Mouse (Mus musculus) brain, embryonic 14.5 days (tissue): ENCODE results near the gene Ift88. TPM values are rescaled to one million over a fixed set of nuclear protein-coding genes. Genes with fewer than 3 reads are reported as not detected.

Source experiments
- DNase-seq: peaks from one replicate; pipeline ENCODE4 v3.0.0-alpha.2; 2011; ENCODE audit warnings: low read depth
- CTCF ChIP-seq: fragments of 200-500 bp; IDR thresholded peaks from 2 replicates; pipeline ENCODE4 v1.5.1; 2012; ENCODE audit warnings: inconsistent platforms, mild to moderate bottlenecking, moderate library complexity, borderline replicate concordance; ENCODE audit not compliant: insufficient read depth, insufficient read length; ENCODE audit errors: extremely low read depth
- POLR2A ChIP-seq: fragments of 200-500 bp; IDR thresholded peaks from 2 replicates; pipeline ENCODE4 v1.6.1; 2012; ENCODE audit warnings: mild to moderate bottlenecking, inconsistent platforms, borderline replicate concordance; ENCODE audit not compliant: poor library complexity, insufficient read depth, insufficient read length, severe bottlenecking; ENCODE audit errors: extremely low read depth
- polyA plus RNA-seq: library from polyadenylated mRNA; depleted of rRNA; stranded (reverse); fragments of >200 nt; gene quantifications from 2 replicates; pipeline ENCODE4 v1.2.3, GENCODE M21; 2012

The Ift88 gene
- polyA plus RNA-seq, 1 experiment = 25.1 TPM

GRCm38 (mm10) chr14:57525388-57526049 is 101.7 kb downstream of the Ift88 start:
- DNase-seq = peak; percentile 56
- TF ChIP-seq POLR2A = peak; percentile 35; the same call in 1 of the 2 replicates
- no peak for TF ChIP-seq CTCF

DNA sequence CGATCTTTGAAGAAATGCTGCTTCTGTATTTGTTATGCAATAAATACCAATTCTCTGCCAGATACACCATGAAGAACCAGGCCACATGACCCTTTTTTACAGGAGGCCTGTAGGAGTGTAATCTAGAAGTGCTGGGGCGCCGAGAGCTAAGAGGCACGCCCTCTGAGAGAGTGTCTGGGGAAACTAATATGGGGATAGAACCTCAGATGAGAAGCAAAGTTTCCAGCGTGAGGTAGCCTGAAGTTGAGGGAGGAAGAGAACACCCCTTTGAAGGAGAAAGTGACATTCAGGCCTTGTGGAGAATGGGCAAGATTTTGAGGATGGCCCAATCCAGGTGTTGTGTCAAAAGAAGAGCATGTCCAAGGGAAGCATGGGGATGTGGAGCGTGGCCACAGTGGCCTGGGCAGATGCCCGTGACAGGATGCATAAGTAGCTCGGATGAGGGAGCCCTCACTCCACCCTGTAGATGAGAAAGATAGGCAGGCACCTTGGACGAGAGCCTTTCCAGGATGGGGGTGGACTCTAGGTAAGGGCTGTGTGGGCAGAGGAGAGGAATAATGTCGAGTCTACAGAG is 102.3 kb downstream of the Ift88 start:
- no peak for DNase-seq
- TF ChIP-seq CTCF = no peak
- TF ChIP-seq POLR2A = no peak

DNA sequence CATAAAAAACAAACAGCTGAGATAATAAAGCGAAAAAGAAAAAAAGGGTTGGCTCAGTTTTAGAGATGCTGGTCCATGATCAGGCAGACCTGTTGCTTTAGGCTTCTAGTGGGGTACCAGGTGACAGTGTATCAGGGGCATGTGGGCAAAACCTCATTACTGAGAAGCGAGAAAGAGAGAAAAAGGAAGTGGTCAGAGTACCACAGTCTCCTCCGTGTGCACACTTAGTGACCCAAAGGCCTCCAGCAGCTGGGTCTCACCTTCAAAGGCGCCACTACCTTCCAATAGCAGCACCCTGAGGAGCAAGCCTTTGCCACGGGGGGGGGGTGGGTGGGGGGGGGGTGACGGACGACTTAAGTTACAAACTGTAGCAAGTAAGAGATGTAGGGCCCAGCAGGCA is 103.3 kb downstream of the Ift88 start:
- no peak for DNase-seq
- TF ChIP-seq CTCF = no peak
- TF ChIP-seq POLR2A = no peak

DNA sequence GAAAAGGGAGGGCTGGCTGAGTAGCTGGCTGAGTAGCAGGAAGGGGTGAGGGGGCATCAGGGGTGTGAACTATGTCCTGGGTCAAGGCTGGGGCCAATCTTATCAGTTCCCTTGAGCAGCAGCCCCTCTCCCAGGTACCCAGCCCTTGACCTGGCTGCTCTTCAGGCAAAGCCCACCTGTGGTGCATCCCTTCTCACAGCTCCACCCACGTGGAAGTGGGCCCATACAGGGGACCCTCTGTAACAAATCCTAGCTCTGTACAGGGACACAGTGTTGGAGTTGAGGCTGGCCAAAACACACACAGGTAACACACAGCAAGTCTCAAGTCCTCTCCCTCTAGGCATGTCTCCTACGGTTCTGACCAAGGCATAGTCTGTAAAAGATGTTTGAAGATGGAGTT is 103.7 kb downstream of the Ift88 start:
- TF ChIP-seq CTCF (no peak), POLR2A (no peak)
- no peak for DNase-seq

DNA sequence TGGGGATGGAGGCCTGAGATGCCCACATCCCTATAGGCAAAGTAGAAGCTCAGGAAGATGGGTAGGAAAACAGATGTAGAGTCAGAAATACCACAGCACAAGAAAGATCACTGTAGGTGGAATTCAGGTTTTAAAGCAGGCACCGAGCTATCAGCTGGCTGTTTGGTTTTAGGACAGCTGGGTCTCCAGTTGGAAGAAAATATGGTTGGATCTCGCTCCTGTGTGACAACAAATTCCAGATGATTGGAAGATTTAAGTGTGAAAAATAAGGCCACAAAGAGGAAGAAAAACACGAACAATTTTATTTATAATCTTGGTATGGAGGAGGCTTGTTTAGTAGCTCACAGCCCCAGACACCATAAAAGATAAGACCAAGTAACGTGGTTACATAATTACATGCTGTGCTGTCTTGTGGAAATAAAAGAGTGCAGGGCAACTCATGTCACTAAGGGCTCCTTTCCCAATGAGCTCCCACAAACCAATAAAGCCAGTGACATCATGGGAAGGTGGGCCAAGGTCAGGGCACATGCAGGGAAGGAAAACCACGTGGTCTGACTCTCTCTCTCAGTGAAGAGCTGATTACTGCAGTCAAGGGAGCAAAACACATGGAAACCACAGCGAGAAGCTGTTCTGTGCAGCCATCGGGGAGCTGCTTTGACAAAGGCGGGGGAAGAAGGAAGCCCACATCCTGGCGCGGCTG is 105.4 kb downstream of the Ift88 start:
- TF ChIP-seq CTCF = no peak
- no peak for TF ChIP-seq POLR2A
- peak; percentile 37 for DNase-seq

DNA sequence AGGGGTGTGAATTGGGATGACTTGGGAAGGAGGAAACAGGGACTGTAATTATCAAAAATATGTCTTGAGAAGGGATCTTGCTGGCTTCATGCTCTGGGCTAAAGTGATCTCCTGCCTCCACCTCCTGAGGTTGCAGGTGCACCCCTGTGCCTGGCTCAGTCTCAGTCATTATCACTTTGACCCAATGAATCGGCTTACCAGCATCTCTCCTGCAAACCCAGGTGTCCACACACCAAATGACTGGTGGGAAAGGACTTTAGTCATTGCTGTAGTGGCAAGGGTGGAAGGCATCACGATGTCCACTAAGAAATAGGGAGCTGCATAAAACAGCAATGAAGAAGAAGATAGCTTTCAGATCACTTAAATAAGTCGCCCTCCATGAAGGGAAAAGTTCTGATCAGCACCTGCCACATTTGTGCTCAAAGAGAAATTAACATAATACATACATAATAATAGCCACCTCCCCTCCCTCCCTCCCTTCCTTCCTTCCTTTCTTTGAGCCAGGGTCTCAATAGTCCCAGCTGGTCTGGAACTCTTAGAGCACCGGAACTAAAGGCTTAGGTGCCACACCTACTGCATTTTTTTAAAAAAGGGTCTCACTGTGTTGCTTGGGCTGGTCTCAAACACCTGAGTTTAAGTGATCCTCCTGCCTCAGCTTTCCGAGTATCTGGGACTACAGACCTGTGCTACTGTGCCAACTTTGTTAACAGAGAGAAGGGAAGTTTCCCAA is 106.1 kb downstream of the Ift88 start:
- no peak for DNase-seq
- TF ChIP-seq POLR2A (no peak), CTCF (no peak)

GRCm38 (mm10) chr14:57532577-57532976 is 108.7 kb downstream of the Ift88 start:
- no peak for DNase-seq
- TF ChIP-seq CTCF (no peak), POLR2A (no peak)

DNA sequence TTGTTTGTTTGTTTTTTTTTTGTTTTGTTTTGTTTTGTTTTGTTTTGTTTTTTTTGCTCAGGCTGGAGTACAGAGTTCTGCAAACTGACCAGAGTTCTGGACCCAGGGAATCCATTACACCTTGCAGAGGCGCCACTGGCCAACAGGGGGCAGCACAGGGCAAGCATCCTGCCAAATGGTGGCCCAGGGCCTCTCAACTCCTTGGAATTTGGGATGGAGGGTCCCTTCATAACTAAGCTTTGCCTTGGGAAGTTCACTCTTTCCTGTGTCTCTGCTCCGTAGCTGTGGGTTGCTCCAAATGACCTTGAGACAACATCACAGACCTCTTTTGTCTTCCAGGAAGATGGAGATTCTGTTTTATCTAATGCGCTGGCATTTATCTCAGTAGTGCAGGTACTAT is 109.4 kb downstream of the Ift88 start:
- peak; percentile 56 for DNase-seq
- TF ChIP-seq POLR2A (no peak), CTCF (peak; percentile 83)

DNA sequence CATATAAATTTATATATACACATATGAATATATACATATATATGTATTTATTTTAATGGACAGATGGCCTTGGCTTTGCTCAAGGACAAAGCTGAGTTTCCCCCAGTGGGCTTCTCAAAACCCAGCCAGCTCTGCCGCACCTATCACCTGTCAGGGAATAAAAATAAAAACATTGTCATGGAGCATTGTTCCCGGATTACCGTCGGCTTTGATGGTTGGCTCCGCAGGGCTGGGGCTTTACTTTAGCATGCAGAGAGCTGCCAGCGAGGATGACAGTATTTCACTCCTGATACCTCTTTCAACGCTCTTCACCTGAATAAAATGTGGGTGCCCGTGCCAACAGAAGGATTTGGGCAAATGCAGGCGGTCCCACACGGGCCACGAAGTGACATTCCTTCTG is 110.0 kb downstream of the Ift88 start:
- TF ChIP-seq POLR2A (no peak), CTCF (no peak)
- DNase-seq = peak; percentile 20

DNA sequence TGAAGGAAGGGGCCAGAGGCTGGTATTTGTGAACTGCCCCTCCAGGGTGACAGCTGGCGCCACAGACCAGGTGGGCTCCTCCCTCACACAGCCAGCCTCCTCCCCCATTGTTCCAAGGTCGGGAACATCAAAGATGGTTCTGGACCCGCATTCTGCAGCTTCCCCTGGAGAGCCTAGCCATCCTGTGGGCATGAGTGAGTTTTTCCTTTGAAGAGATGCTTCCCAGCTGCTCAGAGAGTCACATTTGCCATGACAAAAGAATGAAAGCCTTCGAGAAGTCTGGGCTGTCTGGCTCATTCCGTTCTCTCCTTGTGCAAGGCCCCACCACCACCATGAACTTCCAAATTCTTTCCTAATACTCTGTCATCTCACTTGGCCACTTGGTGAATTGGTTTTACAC is 110.5 kb downstream of the Ift88 start:
- no peak for TF ChIP-seq POLR2A
- no peak for TF ChIP-seq CTCF

DNA sequence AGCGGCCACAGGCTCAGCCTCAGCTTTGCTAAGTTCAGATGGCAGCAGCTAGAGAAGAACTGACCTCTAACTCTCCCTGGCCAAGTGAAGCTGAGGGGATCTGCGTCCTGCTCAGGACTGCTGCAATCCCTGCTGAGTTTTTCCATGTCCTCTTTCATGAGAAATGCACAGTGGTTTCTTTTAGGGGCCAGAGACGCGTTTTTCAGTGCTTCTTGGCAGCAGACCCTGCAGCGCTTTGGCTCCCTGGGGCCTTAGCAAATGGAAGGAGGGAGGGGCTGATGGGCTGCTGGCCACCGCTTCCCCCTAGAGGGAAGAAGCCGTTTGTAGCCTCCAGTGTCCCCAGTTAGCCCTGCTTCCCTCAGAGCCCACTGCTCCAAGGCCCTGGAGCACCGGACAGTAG is 111.1 kb downstream of the Ift88 start:
- DNase-seq = peak; percentile 84
- no peak for TF ChIP-seq CTCF
- TF ChIP-seq POLR2A = no peak

More for the DNA sequence above, 110.5 kb downstream of the Ift88 start:
- peak; percentile 37 for DNase-seq
